Mouse (Mus musculus) E14TG2a.4 (cell line): ENCODE results near the gene Megf11.
A peak's percentile ranks its signal among the peaks of the same experiment; 100 is the strongest.

Source experiments
- CTCF ChIP-seq: conservative IDR thresholded peaks from 2 replicates; pipeline ENCODE4 v1.5.1; 2014; ENCODE audit warnings: low read length
- NANOG ChIP-seq: IDR thresholded peaks from 2 replicates; pipeline ENCODE4 v1.6.1; 2014; ENCODE audit warnings: borderline replicate concordance, low read length, mixed read lengths
- POU5F1 ChIP-seq: IDR thresholded peaks from 2 replicates; pipeline ENCODE4 v1.6.1; 2014; ENCODE audit warnings: low read length, borderline replicate concordance

- TF ChIP-seq CTCF (peak; percentile 83), NANOG (peak; percentile 55; the same call in 1 of the 2 replicates), POU5F1 (no peak)
These were observed 8.6 kb downstream of the Megf11 start for GRCm38 (mm10) chr9:64393914-64394596.
